Mouse (Mus musculus) midbrain, embryonic 10.5 days (tissue): ENCODE measurements around the gene Eif3k. TPM values are rescaled to one million over a fixed set of nuclear protein-coding genes. Genes with fewer than 3 reads are reported as not detected.
A peak's percentile ranks its signal among the peaks of the same experiment; 100 is the strongest.

ENCODE experiments used
- DNase-seq: peaks from one replicate; pipeline ENCODE4 v3.0.0-alpha.2; 2017; ENCODE audit warnings: low spot score
- H3K27ac ChIP-seq: fragments of 300-500 bp; sonication (generic); replicated peaks from 2 replicates; pipeline ENCODE4 v1.5.1; 2016; ENCODE audit warnings: mild to moderate bottlenecking
- H3K27me3 ChIP-seq: fragments of 300-500 bp; sonication (generic); 2 replicates; pipeline ENCODE4 v1.6.1; 2016; ENCODE audit warnings: low read depth, mild to moderate bottlenecking; ENCODE audit not compliant: poor library complexity, severe bottlenecking
- H3K36me3 ChIP-seq: fragments of 300-500 bp; sonication (generic); 2 replicates; pipeline ENCODE4 v1.6.1; 2016; ENCODE audit warnings: mild to moderate bottlenecking, moderate library complexity
- H3K4me1 ChIP-seq: fragments of 300-500 bp; sonication (generic); 2 replicates; pipeline ENCODE4 v1.6.1; 2016
- H3K4me3 ChIP-seq: fragments of 300-500 bp; sonication (generic); 2 replicates; pipeline ENCODE4 v1.5.1; 2016; ENCODE audit warnings: mild to moderate bottlenecking, moderate library complexity
- H3K9me3 ChIP-seq: fragments of 300-500 bp; sonication (generic); replicated peaks from 2 replicates; pipeline ENCODE4 v1.6.1; 2016; ENCODE audit warnings: mild to moderate bottlenecking
- WGBS: fragments of 180-500 bp; shearing (Covaris S2); methylation state at CpG from one replicate; pipeline ENCODE4 v1.1.7; 2016; 5-methylcytosine and 5-hydroxymethylcytosine counted together
- polyA plus RNA-seq: library from polyadenylated mRNA; unstranded; fragments of >200 nt; fragmentation: Nextera tagmentation; extraction: Ambion mirVana; gene quantifications from 2 replicates; pipeline ENCODE4 v1.2.1, GENCODE M21; 2016

Eif3k gene
- 402 and 429 TPM in 2 replicates for polyA plus RNA-seq

- Histone ChIP-seq H3K9me3 (no peaks in the 10 kb centered on the region), H3K27me3 (no peaks in the 10 kb centered on the region), H3K36me3 (peaks cover 34% of the 10 kb centered on the region), H3K4me3 (peak within 1 kb of the TSS; percentile 88), H3K4me1 (peaks cover 28% of the 10 kb centered on the region), H3K27ac (peak within 1 kb of the TSS; percentile 87)
- under 1% methylated on average over 36 of the region's 36 CpGs for WGBS
- DNase-seq: peak; percentile 96
Observed at GRCm38 (mm10) chr7:28981651-28982273, at the start of gene Eif3k, which contains the start of gene Map4k1. Eif3k (minus strand) TSS chr7:28981864. Map4k1 (plus strand) TSS chr7:28982050.

DNA sequence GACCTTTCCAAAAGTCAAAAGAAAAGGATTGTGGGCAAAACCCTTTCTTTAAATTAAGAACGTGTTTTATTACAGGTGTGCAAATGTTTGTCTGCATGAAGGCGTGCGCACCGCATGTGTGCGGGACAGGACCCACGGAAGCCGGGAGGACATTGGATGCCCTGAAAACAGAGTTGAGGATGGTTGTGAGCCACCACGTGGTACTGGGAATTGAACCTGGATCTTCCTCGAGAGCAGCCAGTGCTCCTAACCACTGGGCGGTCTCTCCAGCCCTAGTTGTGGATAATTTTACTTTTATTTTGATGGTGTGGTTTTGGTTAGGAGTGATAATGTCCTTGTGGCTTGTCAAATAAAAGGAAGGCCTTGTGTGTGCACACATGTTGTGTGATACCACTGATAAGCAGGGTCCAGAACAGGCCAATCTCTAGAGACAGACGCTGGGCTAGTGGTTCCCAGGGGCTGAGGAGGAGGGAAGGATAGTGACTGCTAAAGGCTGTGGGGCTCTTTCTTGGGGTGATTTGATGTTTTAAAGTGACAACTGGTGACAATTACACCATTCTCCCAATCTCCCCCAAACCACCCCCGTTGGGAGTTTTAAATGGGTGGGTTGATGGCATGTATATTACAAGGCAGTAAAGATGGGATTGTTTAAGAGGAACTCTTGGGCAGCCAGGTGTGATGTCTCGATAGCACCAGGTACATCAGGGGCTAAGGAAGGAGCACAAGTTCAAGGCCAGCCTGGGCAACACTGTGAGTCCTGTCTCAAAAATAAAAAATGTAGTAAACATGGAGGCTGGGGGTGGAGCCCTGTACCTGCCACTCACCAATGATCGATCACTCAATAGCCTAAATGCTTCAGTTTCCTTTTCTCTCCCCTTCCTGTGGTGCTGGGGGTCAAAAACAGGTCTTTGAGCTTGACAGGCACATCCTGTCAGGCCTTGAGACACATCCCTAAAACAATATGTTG, 48.3 kb upstream of the Eif3k start:
- WGBS: 90% methylated on average over 14 of the region's 14 CpGs
- Histone ChIP-seq H3K27me3 (no peaks in the 10 kb centered on the region), H3K4me1 (no peaks in the 10 kb centered on the region), H3K27ac (no peak overlapping the region), H3K4me3 (no peak overlapping the region), H3K9me3 (peaks cover 5% of the 10 kb centered on the region; the same call in 1 of the 2 replicates), H3K36me3 (no peaks in the 10 kb centered on the region)
- no peak for DNase-seq

- Histone ChIP-seq H3K27ac (no peak overlapping the region), H3K9me3 (0 out of 2 replicates have a peak, but pooled peaks cover 3% of the 10 kb centered on the region), H3K4me1 (no peaks in the 10 kb centered on the region), H3K4me3 (no peak overlapping the region), H3K36me3 (no peaks in the 10 kb centered on the region), H3K27me3 (no peaks in the 10 kb centered on the region)
- 90% methylated on average over 6 of the region's 6 CpGs for WGBS
- no peak for DNase-seq
Observed at GRCm38 (mm10) chr7:29028761-29029160, 47.1 kb upstream of the Eif3k start.

- WGBS: 74% methylated on average over 4 of the region's 4 CpGs
- H3K36me3 ChIP-seq: no peaks in the 10 kb centered on the region
- DNase-seq: no peak
- H3K27ac ChIP-seq: no peak overlapping the region
- H3K27me3 ChIP-seq: no peaks in the 10 kb centered on the region
- H3K4me3 ChIP-seq: no peak overlapping the region
- H3K4me1 ChIP-seq: no peaks in the 10 kb centered on the region
- H3K9me3 ChIP-seq: 0 out of 2 replicates have a peak, but pooled peaks cover 3% of the 10 kb centered on the region
Observed at GRCm38 (mm10) chr7:29026811-29027210, 45.1 kb upstream of the Eif3k start.

DNA sequence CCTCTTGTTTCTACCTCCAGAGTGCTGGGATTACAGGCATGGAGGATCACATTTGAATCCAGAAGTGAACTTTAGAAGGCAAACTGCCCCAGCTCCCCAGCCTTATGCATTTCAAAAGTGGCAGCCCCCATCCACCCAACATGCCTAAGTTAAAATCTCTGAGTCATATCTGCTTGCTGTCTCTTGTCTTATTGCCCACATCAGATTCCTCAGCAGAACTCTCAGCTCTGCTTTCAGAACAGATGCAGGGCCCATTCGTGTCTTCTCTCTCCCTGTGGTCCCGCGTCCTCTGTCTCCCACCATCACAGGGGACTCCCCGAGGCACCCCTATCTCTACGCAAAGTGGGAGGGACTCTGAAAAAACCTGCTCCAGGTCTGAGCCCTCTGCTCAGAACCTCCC, 44.5 kb upstream of the Eif3k start:
- 89% methylated on average over 5 of the region's 5 CpGs for WGBS
- no peaks in the 10 kb centered on the region for H3K4me1 ChIP-seq
- H3K27ac ChIP-seq: no peak overlapping the region
- no peak overlapping the region for H3K4me3 ChIP-seq
- H3K36me3 ChIP-seq: no peaks in the 10 kb centered on the region
- H3K9me3 ChIP-seq: 0 out of 2 replicates have a peak, but pooled peaks cover 3% of the 10 kb centered on the region
- H3K27me3 ChIP-seq: peaks cover 4% of the 10 kb centered on the region
- DNase-seq: no peak

- Histone ChIP-seq H3K27ac (no peak overlapping the region), H3K36me3 (no peaks in the 10 kb centered on the region), H3K27me3 (peaks cover 10% of the 10 kb centered on the region), H3K4me3 (no peak overlapping the region), H3K4me1 (no peaks in the 10 kb centered on the region), H3K9me3 (0 out of 2 replicates have a peak, but pooled peaks cover 3% of the 10 kb centered on the region)
- DNase-seq: no peak
- 85% methylated on average over 7 of the region's 7 CpGs for WGBS
Observed at GRCm38 (mm10) chr7:29025566-29025965, 43.9 kb upstream of the Eif3k start.

GRCm38 (mm10) chr7:29023514-29023913, 41.9 kb upstream of the Eif3k start:
- Histone ChIP-seq H3K27ac (no peak overlapping the region), H3K4me3 (no peak overlapping the region), H3K36me3 (no peaks in the 10 kb centered on the region), H3K4me1 (peaks cover 12% of the 10 kb centered on the region), H3K9me3 (0 out of 2 replicates have a peak, but pooled peaks cover 3% of the 10 kb centered on the region), H3K27me3 (peaks cover 31% of the 10 kb centered on the region)
- DNase-seq: no peak
- WGBS: 91% methylated on average over 8 of the region's 8 CpGs

- 85% methylated on average over 8 of the region's 8 CpGs for WGBS
- H3K27ac ChIP-seq: no peak overlapping the region
Observed at GRCm38 (mm10) chr7:29022479-29022878, 40.8 kb upstream of the Eif3k start.

GRCm38 (mm10) chr7:29019447-29020220, 38.0 kb upstream of the Eif3k start:
- peaks cover 10% of the 10 kb centered on the region for H3K9me3 ChIP-seq
- peaks cover 12% of the 10 kb centered on the region for H3K4me1 ChIP-seq
- H3K36me3 ChIP-seq: no peaks in the 10 kb centered on the region
- peak overlapping the region; percentile 48 for H3K4me3 ChIP-seq
- H3K27me3 ChIP-seq: peaks cover 53% of the 10 kb centered on the region
- peak overlapping the region; percentile 15; the same call in 1 of the 2 replicates for H3K27ac ChIP-seq
- WGBS: 5% methylated on average over 86 of the region's 88 CpGs
- peak; percentile 34 for DNase-seq

More at GRCm38 (mm10) chr7:29022479-29022878, 40.8 kb upstream of the Eif3k start:
- no peak for DNase-seq
- H3K9me3 ChIP-seq: 0 out of 2 replicates have a peak, but pooled peaks cover 3% of the 10 kb centered on the region
- H3K27me3 ChIP-seq: peaks cover 41% of the 10 kb centered on the region
- H3K4me3 ChIP-seq: no peak overlapping the region
- no peaks in the 10 kb centered on the region for H3K36me3 ChIP-seq
- peaks cover 12% of the 10 kb centered on the region for H3K4me1 ChIP-seq

DNA sequence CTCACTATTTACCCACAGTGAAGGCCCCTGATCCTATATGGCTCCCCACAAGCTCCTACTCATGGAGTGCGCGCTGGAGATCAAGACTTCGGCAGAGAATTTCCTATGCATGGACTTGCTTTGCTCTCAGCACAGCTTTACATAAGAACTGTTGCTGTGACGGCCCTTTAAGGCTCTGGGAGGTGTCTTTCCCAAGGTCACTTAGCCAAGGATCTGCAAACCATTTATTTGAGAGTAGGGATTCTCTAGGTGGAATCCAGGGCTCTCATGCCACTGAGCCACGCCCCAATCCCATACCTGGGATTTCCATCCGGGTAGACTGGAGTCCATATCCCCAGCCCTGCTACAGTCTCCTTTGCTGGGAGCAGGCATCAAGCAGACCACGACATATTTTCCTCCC, 35.6 kb upstream of the Eif3k start:
- DNase-seq: no peak
- Histone ChIP-seq H3K4me1 (peaks cover 12% of the 10 kb centered on the region), H3K4me3 (no peak overlapping the region), H3K27ac (no peak overlapping the region), H3K36me3 (no peaks in the 10 kb centered on the region), H3K27me3 (peaks cover 53% of the 10 kb centered on the region), H3K9me3 (peaks cover 10% of the 10 kb centered on the region)
- WGBS: 88% methylated on average over 7 of the region's 7 CpGs

- Histone ChIP-seq H3K36me3 (no peaks in the 10 kb centered on the region), H3K4me3 (no peak overlapping the region), H3K27me3 (peaks cover 51% of the 10 kb centered on the region), H3K27ac (no peak overlapping the region), H3K4me1 (peaks cover 12% of the 10 kb centered on the region), H3K9me3 (peaks cover 10% of the 10 kb centered on the region)
- 84% methylated on average over 7 of the region's 7 CpGs for WGBS
- DNase-seq: no peak
Observed at GRCm38 (mm10) chr7:29016440-29016839, 34.8 kb upstream of the Eif3k start.

DNA sequence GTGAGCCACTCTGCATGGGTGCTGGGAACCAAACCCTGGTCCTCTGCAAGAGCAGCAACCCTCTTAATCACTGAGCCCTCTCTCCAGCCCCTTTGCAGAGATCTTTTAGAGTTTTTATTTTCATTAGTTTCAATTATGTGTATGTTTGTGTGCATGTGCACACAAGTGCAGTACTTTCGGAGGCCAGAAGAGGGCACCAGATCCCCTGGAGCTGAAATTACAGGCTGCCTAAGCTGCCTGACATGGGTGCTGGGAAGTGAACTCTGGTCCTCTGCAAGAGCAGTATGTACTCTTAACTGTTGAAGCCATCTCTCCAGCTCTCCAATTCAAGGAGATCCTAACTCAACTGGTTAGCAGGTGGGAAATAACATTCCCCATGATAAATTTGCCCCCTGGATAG, 33.3 kb upstream of the Eif3k start:
- 92% methylated on average over 1 of the region's 1 CpGs for WGBS
- no peak for DNase-seq

More for the DNA sequence above, 33.3 kb upstream of the Eif3k start:
- peaks cover 37% of the 10 kb centered on the region for H3K27me3 ChIP-seq
- no peak overlapping the region for H3K27ac ChIP-seq
- H3K4me3 ChIP-seq: no peak overlapping the region
- peaks cover 10% of the 10 kb centered on the region for H3K9me3 ChIP-seq
- peaks cover 9% of the 10 kb centered on the region for H3K4me1 ChIP-seq
- no peaks in the 10 kb centered on the region for H3K36me3 ChIP-seq
